Mouse (Mus musculus): ENCODE results near the gene Psmg4. TPM values are rescaled to one million over a fixed set of nuclear protein-coding genes. Genes with fewer than 3 reads are reported as not detected.

The Psmg4 gene
- polyA plus RNA-seq, 1 experiment, result 3.3 TPM

DNA sequence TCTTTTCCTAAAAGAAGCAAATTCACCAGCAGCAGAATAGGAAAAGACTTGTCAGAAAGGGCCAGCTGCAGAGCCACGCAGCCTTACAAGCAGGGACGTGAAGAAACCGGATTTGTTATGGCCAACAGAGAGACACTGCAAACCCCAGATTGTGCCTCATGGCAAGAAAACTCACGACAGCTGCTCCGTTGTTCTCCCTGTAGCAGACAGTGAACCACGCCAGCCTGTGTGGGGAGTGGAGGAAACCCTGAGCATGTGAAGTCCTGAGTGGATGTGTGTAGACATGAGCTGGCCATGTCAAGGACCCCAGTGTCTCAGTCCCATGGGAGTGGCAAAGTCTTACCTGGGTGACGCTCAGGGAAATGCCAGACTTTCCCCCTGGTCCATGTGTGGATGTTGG, 26.2 kb upstream of the Psmg4 start:
- no peak for TF ChIP-seq GATA1 (IDR thresholded peaks at IDR 0.05; ENCODE audit: low read length)
- TF ChIP-seq TAL1 (IDR thresholded peaks at IDR 0.05; ENCODE audit: low read length), result no peak
- Histone ChIP-seq H3K4me3 (replicated peaks) (no peak overlapping the region), H3K27me3 (ENCODE audit: control insufficient read depth) (peaks cover 59% of the 10 kb centered on the region), H3K9me3 (ENCODE audit: control insufficient read depth, low read length) (no peaks in the 10 kb centered on the region; the same call in 1 of the 2 replicates), H3K4me1 (ENCODE audit: control insufficient read depth) (peaks cover under 1% of the 10 kb centered on the region; the same call in 1 of the 2 replicates), H3K36me3 (ENCODE audit: control insufficient read depth) (no peaks in the 10 kb centered on the region)

DNA sequence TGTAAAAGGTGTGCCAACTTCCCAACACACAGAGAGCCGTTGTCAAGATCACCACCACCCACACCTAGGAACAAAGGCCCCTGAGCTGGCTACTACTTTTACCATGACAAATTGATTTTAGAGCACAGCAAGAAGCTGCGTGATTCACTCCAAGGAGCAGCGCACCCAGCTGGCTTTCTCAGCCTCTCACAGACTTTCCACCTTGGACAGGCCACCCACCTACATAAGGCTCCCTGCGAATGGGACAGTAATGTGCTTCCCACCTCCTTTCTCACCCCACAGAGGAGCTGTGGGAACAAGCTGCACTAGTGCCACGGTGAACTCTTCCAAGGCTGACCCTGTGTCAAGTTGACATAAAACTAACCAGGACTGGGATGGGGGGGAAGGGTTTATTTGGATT, 19.4 kb upstream of the Psmg4 start:
- TF ChIP-seq TAL1 (IDR thresholded peaks at IDR 0.05; ENCODE audit: low read length) (no peak), GATA1 (IDR thresholded peaks at IDR 0.05; ENCODE audit: low read length) (no peak)
- Histone ChIP-seq H3K27me3 (ENCODE audit: control insufficient read depth) (peaks cover 7% of the 10 kb centered on the region), H3K36me3 (ENCODE audit: control insufficient read depth) (no peaks in the 10 kb centered on the region)

DNA sequence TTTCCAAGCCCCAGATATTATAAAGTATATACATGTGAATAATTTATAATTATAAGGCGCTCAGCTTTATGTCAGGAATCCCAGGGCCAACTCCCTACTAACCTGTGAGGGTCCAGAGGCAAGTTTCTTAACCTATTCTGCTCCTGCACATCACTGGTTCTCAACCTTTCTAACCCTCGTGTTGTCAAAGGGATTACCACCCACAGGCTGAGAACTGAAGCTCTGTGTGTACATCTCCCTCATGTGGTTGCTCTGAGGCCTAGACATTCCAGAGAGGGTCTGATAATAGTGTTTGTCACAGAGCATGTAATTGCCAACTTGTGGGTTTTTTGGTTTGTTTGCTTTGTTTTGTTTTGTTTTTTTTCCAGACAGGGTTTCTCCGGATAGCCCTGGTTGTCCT, 15.8 kb upstream of the Psmg4 start:
- Histone ChIP-seq H3K9me3 (ENCODE audit: control insufficient read depth, low read length) (no peaks in the 10 kb centered on the region), H3K36me3 (ENCODE audit: control insufficient read depth) (no peaks in the 10 kb centered on the region), H3K27me3 (ENCODE audit: control insufficient read depth) (peaks cover 37% of the 10 kb centered on the region), H3K4me3 (replicated peaks) (no peak overlapping the region), H3K4me1 (ENCODE audit: control insufficient read depth) (peaks cover 4% of the 10 kb centered on the region; the same call in 1 of the 2 replicates)
- no peak for TF ChIP-seq GATA1 (IDR thresholded peaks at IDR 0.05; ENCODE audit: low read length)
- TF ChIP-seq TAL1 (IDR thresholded peaks at IDR 0.05; ENCODE audit: low read length), result no peak

More for the DNA sequence above, 19.4 kb upstream of the Psmg4 start:
- Histone ChIP-seq H3K4me1 (ENCODE audit: control insufficient read depth) (no peaks in the 10 kb centered on the region), H3K9me3 (ENCODE audit: control insufficient read depth, low read length) (no peaks in the 10 kb centered on the region), H3K4me3 (replicated peaks) (no peak overlapping the region)

DNA sequence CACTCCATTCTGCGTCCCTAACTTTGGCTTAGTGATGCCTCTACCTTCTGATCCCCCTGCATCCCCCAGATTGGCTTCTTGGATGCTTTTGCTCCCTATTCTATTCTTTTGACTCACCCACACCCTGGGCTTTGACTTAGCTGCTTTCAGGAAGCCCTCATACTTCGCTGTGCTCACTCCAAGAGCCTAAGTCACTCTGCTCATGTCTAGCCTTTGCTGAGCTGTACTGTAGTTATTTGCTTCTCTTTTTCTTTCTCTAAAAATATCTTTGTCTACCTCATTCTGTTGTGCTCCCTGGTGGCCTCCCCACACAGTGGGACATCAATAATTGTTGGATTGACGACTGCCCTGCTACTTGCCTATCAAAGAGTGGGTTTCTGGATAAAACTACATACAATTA, 14.6 kb upstream of the Psmg4 start:
- no peaks in the 10 kb centered on the region for H3K36me3 ChIP-seq (ENCODE audit: control insufficient read depth)
- peaks cover 4% of the 10 kb centered on the region; the same call in 1 of the 2 replicates for H3K4me1 ChIP-seq (ENCODE audit: control insufficient read depth)
- no peaks in the 10 kb centered on the region for H3K9me3 ChIP-seq (ENCODE audit: control insufficient read depth, low read length)
- H3K4me3 ChIP-seq (replicated peaks), result no peak overlapping the region
- TF ChIP-seq TAL1 (IDR thresholded peaks at IDR 0.05; ENCODE audit: low read length), result no peak
- no peak for TF ChIP-seq GATA1 (IDR thresholded peaks at IDR 0.05; ENCODE audit: low read length)
- peaks cover 37% of the 10 kb centered on the region for H3K27me3 ChIP-seq (ENCODE audit: control insufficient read depth)

DNA sequence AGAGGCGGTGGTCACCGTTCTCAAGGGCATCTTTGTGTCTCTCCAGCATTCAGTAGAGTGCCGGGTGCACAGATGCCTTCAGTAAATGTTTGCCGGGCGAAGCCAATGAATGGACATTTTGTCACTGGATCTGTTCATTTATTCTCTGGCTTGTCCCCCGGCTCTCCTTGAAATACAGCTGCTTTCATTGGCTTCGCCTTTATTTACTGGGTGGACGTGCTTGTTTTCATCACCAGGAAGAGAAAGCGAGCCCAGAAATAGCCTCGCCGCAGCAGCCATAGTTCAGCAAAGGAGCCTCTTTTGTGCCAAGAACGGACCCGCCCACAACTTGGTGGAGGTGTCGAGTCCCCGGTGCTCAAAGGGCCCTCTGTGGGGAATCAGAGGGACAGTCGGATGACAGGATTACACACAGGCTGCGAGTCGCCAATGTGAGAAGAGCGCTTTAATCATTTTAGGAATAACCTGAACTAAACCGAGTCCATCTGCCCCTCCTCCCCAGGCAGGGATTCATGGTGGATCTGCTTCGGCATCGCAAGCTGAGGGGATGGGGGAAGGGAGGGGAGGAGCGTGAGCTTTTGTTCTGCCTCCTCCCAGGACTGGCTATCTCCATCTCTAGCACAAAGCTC, 13.9 kb upstream of the Psmg4 start:
- TF ChIP-seq TAL1 (IDR thresholded peaks at IDR 0.05; ENCODE audit: low read length), result no peak
- no peak for TF ChIP-seq GATA1 (IDR thresholded peaks at IDR 0.05; ENCODE audit: low read length)
- Histone ChIP-seq H3K27me3 (ENCODE audit: control insufficient read depth) (peaks cover 37% of the 10 kb centered on the region), H3K4me1 (ENCODE audit: control insufficient read depth) (peaks cover 4% of the 10 kb centered on the region; the same call in 1 of the 2 replicates), H3K36me3 (ENCODE audit: control insufficient read depth) (no peaks in the 10 kb centered on the region), H3K4me3 (replicated peaks) (no peak overlapping the region), H3K9me3 (ENCODE audit: control insufficient read depth, low read length) (no peaks in the 10 kb centered on the region)

DNA sequence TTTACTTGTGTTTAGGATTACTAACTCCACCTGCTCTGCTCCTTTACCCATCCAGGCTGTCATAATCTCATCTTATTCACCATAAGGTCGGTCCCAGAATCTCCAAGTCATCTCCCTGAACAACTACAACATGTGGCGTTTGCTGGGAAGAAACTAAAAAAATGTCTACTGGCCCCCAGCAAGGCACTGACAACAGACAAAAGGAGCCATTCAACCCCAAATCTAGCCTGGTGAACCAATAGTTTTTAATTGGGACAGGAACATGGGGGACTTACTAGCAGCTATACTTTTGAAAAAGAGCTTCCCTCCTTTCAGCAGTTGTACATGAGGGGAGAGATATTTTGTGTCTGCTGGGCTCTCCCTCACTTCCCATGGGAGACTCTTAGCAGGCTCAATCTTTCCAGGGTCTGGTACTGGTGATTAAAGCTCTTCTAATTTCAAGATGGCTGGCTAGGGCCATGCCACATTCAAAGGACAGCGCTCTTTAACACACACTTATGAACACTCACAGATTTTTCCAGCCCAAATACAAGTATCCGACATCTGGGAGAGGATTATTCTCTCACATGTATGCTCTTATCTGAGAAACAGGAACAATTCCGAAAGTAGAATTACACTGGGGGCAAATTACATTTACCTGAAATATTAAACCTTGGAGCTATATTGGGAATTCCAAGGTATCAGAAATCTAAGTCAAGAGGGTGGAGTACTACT, 13.1 kb upstream of the Psmg4 start:
- Histone ChIP-seq H3K27me3 (ENCODE audit: control insufficient read depth) (peaks cover 37% of the 10 kb centered on the region), H3K4me3 (replicated peaks) (no peak overlapping the region), H3K36me3 (ENCODE audit: control insufficient read depth) (no peaks in the 10 kb centered on the region), H3K9me3 (ENCODE audit: control insufficient read depth, low read length) (no peaks in the 10 kb centered on the region), H3K4me1 (ENCODE audit: control insufficient read depth) (peaks cover 7% of the 10 kb centered on the region)
- TF ChIP-seq GATA1 (IDR thresholded peaks at IDR 0.05; ENCODE audit: low read length), result no peak
- no peak for TF ChIP-seq TAL1 (IDR thresholded peaks at IDR 0.05; ENCODE audit: low read length)

DNA sequence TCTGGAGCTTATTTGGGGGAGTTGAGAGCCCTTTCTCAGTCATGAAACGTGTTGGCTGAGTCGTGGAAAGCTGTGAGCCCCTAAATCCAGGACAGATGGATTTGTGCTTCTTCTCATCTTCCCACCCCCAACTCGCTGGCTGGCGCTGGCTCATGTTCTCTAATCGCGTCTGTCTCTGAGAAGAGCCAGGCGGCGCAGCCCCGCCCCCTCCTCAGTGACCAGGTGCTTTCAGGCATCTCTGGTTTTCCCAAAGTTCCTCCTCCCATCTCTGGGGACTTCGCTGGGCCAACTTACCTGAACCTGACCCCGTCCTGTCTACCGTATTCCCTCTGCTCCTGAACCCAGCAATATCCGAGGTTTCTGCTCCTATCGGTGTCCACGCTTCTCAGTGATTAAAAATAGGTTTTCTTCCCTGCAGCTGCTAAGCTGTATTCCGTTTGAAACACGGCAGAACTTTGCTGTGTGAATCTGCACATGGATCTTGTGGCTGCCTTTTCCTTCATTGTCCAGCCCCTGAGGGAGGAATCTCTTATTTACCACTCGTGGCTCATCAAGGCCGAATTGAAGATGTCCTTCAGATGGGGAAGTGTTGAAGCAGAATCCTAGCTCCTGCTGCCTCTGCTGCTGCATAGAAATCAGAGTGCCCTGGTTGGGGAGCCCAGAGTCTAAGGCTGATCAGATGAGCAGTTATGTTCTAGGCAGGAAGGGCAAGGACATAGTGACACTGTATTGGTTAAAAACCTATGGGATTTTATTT, 12.3 kb upstream of the Psmg4 start:
- Histone ChIP-seq H3K4me1 (ENCODE audit: control insufficient read depth) (peaks cover 10% of the 10 kb centered on the region), H3K9me3 (ENCODE audit: control insufficient read depth, low read length) (no peaks in the 10 kb centered on the region), H3K27me3 (ENCODE audit: control insufficient read depth) (peaks cover 37% of the 10 kb centered on the region), H3K36me3 (ENCODE audit: control insufficient read depth) (no peaks in the 10 kb centered on the region), H3K4me3 (replicated peaks) (no peak overlapping the region)
- TF ChIP-seq TAL1 (IDR thresholded peaks at IDR 0.05; ENCODE audit: low read length) (no peak), GATA1 (IDR thresholded peaks at IDR 0.05; ENCODE audit: low read length) (no peak)

DNA sequence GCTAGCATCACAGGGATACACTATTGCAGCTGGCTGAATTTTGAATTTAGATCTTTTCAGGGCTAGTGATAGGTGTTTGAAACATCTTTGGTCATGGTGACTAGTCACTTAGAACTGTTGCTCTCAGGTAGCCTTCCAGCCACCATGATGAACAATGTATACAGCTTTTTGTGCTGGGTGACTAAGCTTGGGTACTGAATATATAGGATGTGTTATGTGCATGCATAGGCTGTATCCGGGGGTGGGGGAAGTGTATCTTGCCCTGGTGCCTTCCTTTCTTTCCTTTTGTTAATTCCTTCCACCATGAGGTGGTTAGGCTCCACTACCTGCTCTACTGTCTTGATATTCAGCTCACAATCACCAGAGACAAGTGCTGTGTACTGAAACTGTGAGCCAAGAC, 11.3 kb upstream of the Psmg4 start:
- TF ChIP-seq TAL1 (IDR thresholded peaks at IDR 0.05; ENCODE audit: low read length), result no peak
- Histone ChIP-seq H3K4me3 (replicated peaks) (no peak overlapping the region), H3K36me3 (ENCODE audit: control insufficient read depth) (no peaks in the 10 kb centered on the region), H3K9me3 (ENCODE audit: control insufficient read depth, low read length) (no peaks in the 10 kb centered on the region), H3K27me3 (ENCODE audit: control insufficient read depth) (peaks cover 37% of the 10 kb centered on the region), H3K4me1 (ENCODE audit: control insufficient read depth) (peaks cover 15% of the 10 kb centered on the region)

DNA sequence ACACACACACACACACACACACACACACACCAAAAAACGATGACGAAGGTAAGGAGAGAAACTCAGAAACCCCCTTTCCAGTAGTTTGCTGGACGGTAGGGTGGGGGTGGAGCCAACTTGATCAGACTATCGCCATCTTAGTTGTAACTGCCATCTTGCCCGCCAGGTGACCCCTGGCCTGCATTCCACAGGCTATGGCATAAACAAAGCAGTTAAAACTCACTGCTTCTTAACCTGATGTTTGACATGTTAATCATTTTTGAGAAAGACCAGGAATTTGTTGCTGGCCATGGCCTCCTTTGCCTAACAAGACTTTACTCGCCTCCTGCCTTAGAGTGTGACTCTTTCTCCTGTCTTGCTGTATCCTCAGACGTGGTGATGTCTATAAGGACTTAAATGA, 10.1 kb upstream of the Psmg4 start:
- H3K9me3 ChIP-seq (ENCODE audit: control insufficient read depth, low read length), result no peaks in the 10 kb centered on the region
- peaks cover 15% of the 10 kb centered on the region for H3K4me1 ChIP-seq (ENCODE audit: control insufficient read depth)
- TF ChIP-seq GATA1 (IDR thresholded peaks at IDR 0.05; ENCODE audit: low read length) (no peak), TAL1 (IDR thresholded peaks at IDR 0.05; ENCODE audit: low read length) (no peak)
- H3K36me3 ChIP-seq (ENCODE audit: control insufficient read depth), result no peaks in the 10 kb centered on the region
- peaks cover 36% of the 10 kb centered on the region for H3K27me3 ChIP-seq (ENCODE audit: control insufficient read depth)
- no peak overlapping the region for H3K4me3 ChIP-seq (replicated peaks)

Measured in erythroblast, embryonic 14.5 days (primary cell).